Mouse (Mus musculus): ENCODE results near the gene Nxph4.

Nxph4 gene

GRCm38 (mm10) chr10:127480833-127481813 lies 53.2 kb downstream of the Nxph4 start:
- DNase-seq = peak; percentile 74

- DNase-seq = peak; percentile 43
These were observed 55.2 kb downstream of the Nxph4 start for GRCm38 (mm10) chr10:127479131-127479530.

GRCm38 (mm10) chr10:127477301-127477700 lies 57.1 kb downstream of the Nxph4 start:
- DNase-seq = no peak

- no peak for DNase-seq
These were observed 57.8 kb downstream of the Nxph4 start for GRCm38 (mm10) chr10:127476541-127476940.
